In the genomic region with DNA sequence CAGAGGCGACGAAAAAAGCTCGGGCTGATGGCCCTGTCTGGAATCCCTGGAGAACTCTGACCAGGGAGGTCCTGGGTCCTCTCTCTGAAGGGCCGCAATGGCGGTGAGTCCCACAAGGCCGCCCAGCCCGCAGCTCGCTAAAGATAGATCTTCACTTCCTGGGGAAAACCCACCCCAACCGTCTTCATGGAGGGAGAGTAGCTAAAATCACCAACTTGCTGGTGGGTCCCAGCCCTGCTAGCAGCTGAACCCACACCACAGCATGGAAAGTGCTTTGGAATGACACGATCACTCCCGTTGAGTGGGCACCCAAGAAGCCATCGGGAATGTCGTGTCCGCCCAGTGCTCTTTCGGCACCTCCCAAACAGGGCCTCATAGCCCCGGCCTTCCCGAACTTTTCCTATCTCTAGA, we compare ENCODE assay signal across 8 mouse cellular contexts. TPM values are rescaled to one million over a fixed set of nuclear protein-coding genes. Genes with fewer than 3 reads are reported as not detected.
DNase-seq lines count a peak whose midpoint lies in the region; ATAC-seq and TF ChIP-seq lines count a peak whose summit lies in the region.

No protein-coding gene starts in this region.

- WGBS in heart, embryonic 15.5 days: 66% methylated on average over 17 of the region's 17 CpGs
- WGBS in bone marrow, adult 2 months: 39% methylated on average over 17 of the region's 17 CpGs
- 82% methylated on average over 17 of the region's 17 CpGs for WGBS in hindbrain, embryonic 12.5 days
- 79% methylated on average over 17 of the region's 17 CpGs for WGBS in midbrain, embryonic 14.5 days

- intact Hi-C loops in heart, postnatal 10 days (cut with DNase I): no loop called here

- no peak for TF ChIP-seq CTCF in bone marrow, adult 2 months (IDR thresholded peaks at IDR 0.05; ENCODE audit: control insufficient read depth, insufficient read depth, low read length)

- no peak for TF ChIP-seq POLR2A in bone marrow, adult 2 months (IDR thresholded peaks at IDR 0.05; ENCODE audit: borderline replicate concordance, control insufficient read depth, low read depth, low read length)

- H3K36me3 ChIP-seq in heart, embryonic 15.5 days: peaks cover 52% of the 10 kb centered on the region
- H3K36me3 ChIP-seq in hindbrain, embryonic 12.5 days: peaks cover 55% of the 10 kb centered on the region
- peaks cover 54% of the 10 kb centered on the region for H3K36me3 ChIP-seq in midbrain, embryonic 14.5 days (ENCODE audit: control insufficient read depth, insufficient read depth, low read length)

- DNase-seq in heart, postnatal 10 days: no peak
- DNase-seq in midbrain, embryonic 14.5 days: no peak
- no peak for DNase-seq in c-Kit-positive CD71-positive TER-119-positive erythroid progenitor cells, embryonic 14.5 days (ENCODE audit: low spot score)
- DNase-seq in cerebellum, adult 8-10 months: no peak
- DNase-seq in lung, postnatal 4 days: no peak

- peak overlapping the region; percentile 85 for H3K4me3 ChIP-seq in heart, embryonic 15.5 days
- peak overlapping the region; percentile 98 for H3K4me3 ChIP-seq in bone marrow, adult 2 months (replicated peaks; ENCODE audit: control insufficient read depth, low read depth, low read length)
- peak overlapping the region; percentile 56; the same call in 1 of the 2 replicates for H3K4me3 ChIP-seq in hindbrain, embryonic 12.5 days
- peak overlapping the region; percentile 73 for H3K4me3 ChIP-seq in midbrain, embryonic 14.5 days (replicated peaks; ENCODE audit: low read depth, low read length)

- peaks cover 41% of the 10 kb centered on the region for H3K4me1 ChIP-seq in heart, embryonic 15.5 days (replicated peaks)
- peaks cover 10% of the 10 kb centered on the region; the same call in 1 of the 2 replicates for H3K4me1 ChIP-seq in bone marrow, adult 2 months (ENCODE audit: control insufficient read depth, insufficient read depth, low read length)
- peaks cover 42% of the 10 kb centered on the region for H3K4me1 ChIP-seq in hindbrain, embryonic 12.5 days
- peaks cover 30% of the 10 kb centered on the region for H3K4me1 ChIP-seq in midbrain, embryonic 14.5 days (ENCODE audit: control insufficient read depth, insufficient read depth, low read length)

- no peak for ATAC-seq in heart, embryonic 15.5 days (replicated peaks; ENCODE audit: insufficient number of reproducible peaks, insufficient read depth, low FRiP score, low read depth)
- ATAC-seq in hindbrain, embryonic 12.5 days (ENCODE audit: low FRiP score): no peak
- no peak for ATAC-seq in midbrain, embryonic 14.5 days (ENCODE audit: low FRiP score, low TSS enrichment)

- H3K4me2 ChIP-seq in heart, embryonic 15.5 days: peak overlapping the region; percentile 99
- H3K4me2 ChIP-seq in hindbrain, embryonic 12.5 days (replicated peaks): peak overlapping the region; percentile 85
- peak overlapping the region; percentile 100 for H3K4me2 ChIP-seq in midbrain, embryonic 14.5 days (ENCODE audit: low read length)

- H3K27ac ChIP-seq in heart, embryonic 15.5 days: peak overlapping the region; percentile 98
- H3K27ac ChIP-seq in bone marrow, adult 2 months (ENCODE audit: control insufficient read depth, insufficient read depth, low read depth, low read length, poor library complexity): peak overlapping the region; percentile 94
- H3K27ac ChIP-seq in hindbrain, embryonic 12.5 days: no peak overlapping the region
- no peak overlapping the region for H3K27ac ChIP-seq in midbrain, embryonic 14.5 days (replicated peaks; ENCODE audit: low read depth, low read length)

- no peaks in the 10 kb centered on the region for H3K27me3 ChIP-seq in heart, embryonic 15.5 days
- no peaks in the 10 kb centered on the region for H3K27me3 ChIP-seq in hindbrain, embryonic 12.5 days
- no peaks in the 10 kb centered on the region for H3K27me3 ChIP-seq in midbrain, embryonic 14.5 days (ENCODE audit: control insufficient read depth, insufficient read depth, low read length)

- H3K9ac ChIP-seq in heart, embryonic 15.5 days: peak overlapping the region; percentile 86; the same call in 1 of the 2 replicates
- H3K9ac ChIP-seq in hindbrain, embryonic 12.5 days: 0 out of 2 replicates have a peak overlapping the region, but pooled peaks have one; percentile 82
- H3K9ac ChIP-seq in midbrain, embryonic 14.5 days (replicated peaks; ENCODE audit: low read length): no peak overlapping the region

- no peaks in the 10 kb centered on the region for H3K9me3 ChIP-seq in heart, embryonic 15.5 days (replicated peaks)
- H3K9me3 ChIP-seq in hindbrain, embryonic 12.5 days (replicated peaks): no peaks in the 10 kb centered on the region
- no peaks in the 10 kb centered on the region for H3K9me3 ChIP-seq in midbrain, embryonic 14.5 days (ENCODE audit: control insufficient read depth, low read length)

RNA-seq across cellular contexts. Expression of a gene that starts 1.2 kb away (rescaled TPM):
- polyA plus RNA-seq in heart, embryonic 15.5 days (2015; fragmentation: Nextera tagmentation; extraction: Ambion mirVana): 66.8 and 103 TPM in 2 replicates
- total RNA-seq in heart, postnatal 10 days (2021): 10 to 100 TPM; 21.0 TPM
- polyA plus RNA-seq in bone marrow, adult 2 months (2011; ENCODE audit: insufficient read depth, insufficient read length, low replicate concordance, missing spikeins): 44.0 and 105 TPM in 2 replicates
- 232 and 248 TPM in 2 replicates for polyA plus RNA-seq in hindbrain, embryonic 12.5 days (2016; fragmentation: Nextera tagmentation; extraction: Ambion mirVana)
- polyA plus RNA-seq in midbrain, embryonic 14.5 days (2014; fragmentation: Nextera tagmentation; extraction: Ambion mirVana): 263 and 271 TPM in 2 replicates

RNA-seq across cellular contexts. Expression of a gene that starts 1.3 kb away (rescaled TPM):
- polyA plus RNA-seq in heart, embryonic 15.5 days (2015; fragmentation: Nextera tagmentation; extraction: Ambion mirVana): 52.6 and 55.4 TPM in 2 replicates
- total RNA-seq in heart, postnatal 10 days (2021): 10 to 100 TPM; 54.5 to 58.6 TPM
- polyA plus RNA-seq in bone marrow, adult 2 months (2011; ENCODE audit: insufficient read depth, insufficient read length, low replicate concordance, missing spikeins): 14.7 and 23.0 TPM in 2 replicates
- 53.4 and 57.0 TPM in 2 replicates for polyA plus RNA-seq in hindbrain, embryonic 12.5 days (2016; fragmentation: Nextera tagmentation; extraction: Ambion mirVana)
- 76.7 and 86.2 TPM in 2 replicates for polyA plus RNA-seq in midbrain, embryonic 14.5 days (2014; fragmentation: Nextera tagmentation; extraction: Ambion mirVana)

RNA-seq across cellular contexts. Expression of a gene that starts 8.4 kb away (rescaled TPM):
- polyA plus RNA-seq in heart, embryonic 15.5 days (2015; fragmentation: Nextera tagmentation; extraction: Ambion mirVana): 81.6 and 97.3 TPM in 2 replicates
- 10 to 100 TPM; 62.3 to 70.0 TPM for total RNA-seq in heart, postnatal 10 days (2021)
- polyA plus RNA-seq in bone marrow, adult 2 months (2011; ENCODE audit: insufficient read depth, insufficient read length, low replicate concordance, missing spikeins): 56.2 and 207 TPM in 2 replicates
- 128 and 131 TPM in 2 replicates for polyA plus RNA-seq in hindbrain, embryonic 12.5 days (2016; fragmentation: Nextera tagmentation; extraction: Ambion mirVana)
- polyA plus RNA-seq in midbrain, embryonic 14.5 days (2014; fragmentation: Nextera tagmentation; extraction: Ambion mirVana): 99.3 and 107 TPM in 2 replicates

RNA-seq across cellular contexts. Expression of a gene that starts 10.0 kb away (rescaled TPM):
- 42.5 and 68.5 TPM in 2 replicates for polyA plus RNA-seq in heart, embryonic 15.5 days (2015; fragmentation: Nextera tagmentation; extraction: Ambion mirVana)
- total RNA-seq in heart, postnatal 10 days (2021): 10 to 100 TPM; 30.2 to 36.4 TPM
- 5.8 and 7.9 TPM in 2 replicates for polyA plus RNA-seq in bone marrow, adult 2 months (2011; ENCODE audit: insufficient read depth, insufficient read length, low replicate concordance, missing spikeins)
- polyA plus RNA-seq in hindbrain, embryonic 12.5 days (2016; fragmentation: Nextera tagmentation; extraction: Ambion mirVana): 290 and 293 TPM in 2 replicates
- 273 and 274 TPM in 2 replicates for polyA plus RNA-seq in midbrain, embryonic 14.5 days (2014; fragmentation: Nextera tagmentation; extraction: Ambion mirVana)

RNA-seq across cellular contexts. Expression of a gene that starts 29.0 kb away (rescaled TPM):
- polyA plus RNA-seq in heart, embryonic 15.5 days (2015; fragmentation: Nextera tagmentation; extraction: Ambion mirVana): 18.6 and 20.9 TPM in 2 replicates
- 10 to 100 TPM; 12.7 to 15.1 TPM for total RNA-seq in heart, postnatal 10 days (2021)
- polyA plus RNA-seq in bone marrow, adult 2 months (2011; ENCODE audit: insufficient read depth, insufficient read length, low replicate concordance, missing spikeins): 1.4 TPM in 1 of 2 replicates, not detected in the other
- polyA plus RNA-seq in hindbrain, embryonic 12.5 days (2016; fragmentation: Nextera tagmentation; extraction: Ambion mirVana): 19.0 and 19.9 TPM in 2 replicates
- polyA plus RNA-seq in midbrain, embryonic 14.5 days (2014; fragmentation: Nextera tagmentation; extraction: Ambion mirVana): 27.0 and 30.5 TPM in 2 replicates

Comparison
In these comparisons a context has a peak if more than half of its experiments do, and no peak if none do; other contexts are left out.
1. H3K27ac ChIP-seq: peak in heart, embryonic 15.5 days (single experiment) and bone marrow, adult 2 months (single experiment); none in hindbrain, embryonic 12.5 days (single experiment) and midbrain, embryonic 14.5 days (single experiment).
2. Peak in every context shown above with its lines, with median percentiles within 50 percentile points of each other: H3K4me2 ChIP-seq and H3K4me3 ChIP-seq.